Mouse (Mus musculus): Measurements from ENCODE around the gene Gpsm3.

Gene Gpsm3

GRCm38 (mm10) chr17:34629796-34630603 lies 40.4 kb downstream of the Gpsm3 start:
- DNase-seq (ENCODE audit: low spot score), result no peak

- DNase-seq (ENCODE audit: low spot score), result no peak
Observed at GRCm38 (mm10) chr17:34630761-34631301, 41.2 kb downstream of the Gpsm3 start.

- DNase-seq (ENCODE audit: low spot score), result no peak
Observed at GRCm38 (mm10) chr17:34631647-34632046, 42.0 kb downstream of the Gpsm3 start.

GRCm38 (mm10) chr17:34632261-34632691 lies 42.7 kb downstream of the Gpsm3 start:
- peak; percentile 69 for DNase-seq (ENCODE audit: low spot score)

- no peak for DNase-seq (ENCODE audit: low spot score)
Observed at GRCm38 (mm10) chr17:34635671-34636070, 46.1 kb downstream of the Gpsm3 start.

GRCm38 (mm10) chr17:34637459-34637858 lies 47.9 kb downstream of the Gpsm3 start:
- DNase-seq (ENCODE audit: low spot score), result no peak

- no peak for DNase-seq (ENCODE audit: low spot score)
Observed at GRCm38 (mm10) chr17:34639461-34640255, 50.1 kb downstream of the Gpsm3 start.

- DNase-seq (ENCODE audit: low spot score), result no peak
Observed at GRCm38 (mm10) chr17:34640778-34641601, 51.4 kb downstream of the Gpsm3 start.
